ENCODE assay signal across 8 mouse cellular contexts in genomic region chr1:167270342-167271111, GRCm38 (mm10). TPM values are rescaled to one million over a fixed set of nuclear protein-coding genes. Genes with fewer than 3 reads are reported as not detected.
DNase-seq lines count a peak whose midpoint lies in the region; ATAC-seq and TF ChIP-seq lines count a peak whose summit lies in the region.

No protein-coding gene starts in this region.

- no peaks in the 10 kb centered on the region for H3K9me3 ChIP-seq in embryonic facial prominence, embryonic 12.5 days
- no peaks in the 10 kb centered on the region for H3K9me3 ChIP-seq in hindbrain, embryonic 16.5 days (ENCODE audit: control insufficient read depth, low read length)

- H3K4me2 ChIP-seq in embryonic facial prominence, embryonic 12.5 days (replicated peaks) = peak overlapping the region; percentile 34
- H3K4me2 ChIP-seq in hindbrain, embryonic 16.5 days (ENCODE audit: low read length) = peak overlapping the region; percentile 52

- H3K9ac ChIP-seq in embryonic facial prominence, embryonic 12.5 days = peak overlapping the region; percentile 0; the same call in 1 of the 2 replicates
- peak overlapping the region; percentile 12 for H3K9ac ChIP-seq in hindbrain, embryonic 16.5 days (ENCODE audit: low read depth, low read length)

- peaks cover 48% of the 10 kb centered on the region for H3K4me1 ChIP-seq in embryonic facial prominence, embryonic 12.5 days
- peaks cover 31% of the 10 kb centered on the region for H3K4me1 ChIP-seq in hindbrain, embryonic 16.5 days (ENCODE audit: control insufficient read depth, insufficient read depth, low read depth, low read length)
- H3K4me1 ChIP-seq in thymus, adult 2 months (replicated peaks; ENCODE audit: control insufficient read depth, insufficient read depth, low read length) = peaks cover 62% of the 10 kb centered on the region

- H3K27me3 ChIP-seq in embryonic facial prominence, embryonic 12.5 days = no peaks in the 10 kb centered on the region
- H3K27me3 ChIP-seq in hindbrain, embryonic 16.5 days (replicated peaks; ENCODE audit: control insufficient read depth, insufficient read depth, low read length) = no peaks in the 10 kb centered on the region
- H3K27me3 ChIP-seq in thymus, adult 2 months (ENCODE audit: control insufficient read depth, insufficient read depth, low read length) = no peaks in the 10 kb centered on the region

- peak; percentile 35 for DNase-seq in gastrocnemius, postnatal 10 days
- DNase-seq in gastrocnemius, adult 8-10 months (ENCODE audit: low spot score in 2 of 2) = no peak
- peak; percentile 62 for DNase-seq in CD4-positive, CD25-positive, alpha-beta regulatory T cell, adult 2 months (ENCODE audit: low read depth, low spot score)
- DNase-seq in lung, postnatal 25 days (ENCODE audit: low spot score) = peak; percentile 51
- peak; percentile 67 for DNase-seq in thymus, adult 2 months
- no peak for DNase-seq in adrenal gland, adult 8-10 months

- peak overlapping the region; percentile 30 for H3K27ac ChIP-seq in embryonic facial prominence, embryonic 12.5 days
- H3K27ac ChIP-seq in hindbrain, embryonic 16.5 days (ENCODE audit: low read depth, low read length) = peak overlapping the region; percentile 59
- H3K27ac ChIP-seq in thymus, adult 2 months (ENCODE audit: control insufficient read depth, insufficient read depth, low read length) = peak overlapping the region; percentile 84

- H3K36me3 ChIP-seq in embryonic facial prominence, embryonic 12.5 days = no peaks in the 10 kb centered on the region
- H3K36me3 ChIP-seq in hindbrain, embryonic 16.5 days (ENCODE audit: control insufficient read depth, insufficient read depth, low read length) = no peaks in the 10 kb centered on the region
- H3K36me3 ChIP-seq in thymus, adult 2 months (ENCODE audit: control insufficient read depth, insufficient read depth, low read length) = no peaks in the 10 kb centered on the region

- no peak for TF ChIP-seq POLR2A in thymus, adult 2 months (IDR thresholded peaks at IDR 0.05; ENCODE audit: control insufficient read depth, extremely low read depth, insufficient read depth, low read length, poor library complexity)

- H3K4me3 ChIP-seq in embryonic facial prominence, embryonic 12.5 days = peak overlapping the region; percentile 6; the same call in 1 of the 2 replicates
- peak overlapping the region; percentile 17 for H3K4me3 ChIP-seq in hindbrain, embryonic 16.5 days (ENCODE audit: low read length)
- peak overlapping the region; percentile 35 for H3K4me3 ChIP-seq in thymus, adult 2 months (ENCODE audit: control insufficient read depth, insufficient read depth, low read length)

- peak; percentile 19; the same call in 1 of the 2 replicates for ATAC-seq in embryonic facial prominence, embryonic 12.5 days (ENCODE audit: insufficient number of reproducible peaks, insufficient read depth, low FRiP score, low TSS enrichment)
- ATAC-seq in hindbrain, embryonic 16.5 days = peak; percentile 69

- 12% methylated on average over 19 of the region's 19 CpGs for WGBS in embryonic facial prominence, embryonic 12.5 days
- 5% methylated on average over 19 of the region's 19 CpGs for WGBS in hindbrain, embryonic 16.5 days
- 7% methylated on average over 19 of the region's 19 CpGs for WGBS in thymus, adult 2 months

- TF ChIP-seq CTCF in thymus, adult 2 months (IDR thresholded peaks at IDR 0.05; ENCODE audit: borderline replicate concordance, control insufficient read depth, extremely low read depth, insufficient read depth, low read length, poor library complexity) = no peak

RNA-seq across cellular contexts. Expression of gene Uck2, which starts 14.6 kb away (rescaled TPM):
- total RNA-seq in gastrocnemius, postnatal 10 days (2021) = 10 to 100 TPM; 25.1 to 32.1 TPM
- total RNA-seq in gastrocnemius, adult 8-10 months (2022) = 10 to 100 TPM; 14.2 to 17.6 (median 16.4) TPM
- 91.9 and 98.2 TPM in 2 replicates for polyA plus RNA-seq in embryonic facial prominence, embryonic 12.5 days (2016; fragmentation: Nextera tagmentation; extraction: Ambion mirVana)
- 43.0 and 45.2 TPM in 2 replicates for polyA plus RNA-seq in hindbrain, embryonic 16.5 days (2015; fragmentation: Nextera tagmentation; extraction: Ambion mirVana)
- polyA plus RNA-seq in thymus, adult 2 months (2012; rRNA removed) = 107 and 117 TPM in 2 replicates
- total RNA-seq in adrenal gland, adult 8-10 months (2022) = 10 to 100 TPM; 30.9 to 55.9 (median 45.0) TPM

RNA-seq across cellular contexts. Expression of gene Tmco1, which starts 37.7 kb away (rescaled TPM):
- 10 to 100 TPM; 42.8 to 43.2 TPM for total RNA-seq in gastrocnemius, postnatal 10 days (2021)
- total RNA-seq in gastrocnemius, adult 8-10 months (2022) = 10 to 100 TPM; 36.6 to 41.4 (median 38.9) TPM
- polyA plus RNA-seq in embryonic facial prominence, embryonic 12.5 days (2016; fragmentation: Nextera tagmentation; extraction: Ambion mirVana) = 64.6 and 66.3 TPM in 2 replicates
- 72.7 and 85.8 TPM in 2 replicates for polyA plus RNA-seq in hindbrain, embryonic 16.5 days (2015; fragmentation: Nextera tagmentation; extraction: Ambion mirVana)
- 31.7 and 44.9 TPM in 2 replicates for polyA plus RNA-seq in thymus, adult 2 months (2012; rRNA removed)
- 100 to 1,000 TPM; 145 to 176 (median 155) TPM for total RNA-seq in adrenal gland, adult 8-10 months (2022)

Comparison
In these comparisons a context has a peak if more than half of its experiments do, and no peak if none do; other contexts are left out.
1. DNase-seq: peak in gastrocnemius, postnatal 10 days (single experiment), CD4-positive, CD25-positive, alpha-beta regulatory T cell, adult 2 months (single experiment), lung, postnatal 25 days (single experiment) and thymus, adult 2 months (single experiment); none in gastrocnemius, adult 8-10 months (0 of 2) and adrenal gland, adult 8-10 months (single experiment).
2. H3K27ac ChIP-seq: peak in every context shown above with its lines; median percentile 84 in thymus, adult 2 months; 59 in hindbrain, embryonic 16.5 days; 30 in embryonic facial prominence, embryonic 12.5 days.
3. Peak in every context shown above with its lines, with median percentiles within 50 percentile points of each other: H3K4me3 ChIP-seq.